Mouse (Mus musculus): ENCODE results near the gene Ttc21a.

- TF ChIP-seq CTCF (IDR thresholded peaks at IDR 0.05; ENCODE audit: insufficient read depth, low read length) (no peak), POLR2A (IDR thresholded peaks at IDR 0.05; ENCODE audit: borderline replicate concordance, extremely low read depth, low read depth, low read length) (no peak)
Measured at GRCm38 (mm10) chr9:119991310-119991709, 53.9 kb downstream of the Ttc21a start.
